Mouse (Mus musculus): Measurements from ENCODE around the gene Nedd8. TPM values are rescaled to one million over a fixed set of nuclear protein-coding genes. Genes with fewer than 3 reads are reported as not detected.

Gene Nedd8
- polyA plus RNA-seq, 1 experiment from 2014 or later, result 573 TPM

- DNase-seq (ENCODE audit: low spot score), result no peak
- H3K27ac ChIP-seq, result peak overlapping the region; percentile 80
- H3K4me1 ChIP-seq, result peaks cover 12% of the 10 kb centered on the region; the same call in 1 of the 2 replicates
- peak overlapping the region; percentile 12; the same call in 1 of the 2 replicates for H3K4me3 ChIP-seq
- H3K9me3 ChIP-seq, result no peaks in the 10 kb centered on the region
- WGBS, result 60% methylated on average over 3 of the region's 3 CpGs
- peaks cover 22% of the 10 kb centered on the region for H3K36me3 ChIP-seq
- H3K27me3 ChIP-seq (ENCODE audit: insufficient read depth, poor library complexity, severe bottlenecking), result no peaks in the 10 kb centered on the region
Measured at GRCm38 (mm10) chr14:55656935-55657334, 15.0 kb downstream of the Nedd8 start.

- no peak overlapping the region for H3K27ac ChIP-seq
- no peaks in the 10 kb centered on the region for H3K4me1 ChIP-seq
- WGBS, result 72% methylated on average over 7 of the region's 7 CpGs
- H3K27me3 ChIP-seq (ENCODE audit: insufficient read depth, poor library complexity, severe bottlenecking), result no peaks in the 10 kb centered on the region
- no peaks in the 10 kb centered on the region for H3K9me3 ChIP-seq
- H3K4me3 ChIP-seq, result no peak overlapping the region
- DNase-seq (ENCODE audit: low spot score), result no peak
- peaks cover 7% of the 10 kb centered on the region for H3K36me3 ChIP-seq
Measured at GRCm38 (mm10) chr14:55651528-55651927, 20.4 kb downstream of the Nedd8 start.

- H3K27ac ChIP-seq, result no peak within 1 kb of the TSS
- WGBS, result 89% methylated on average over 2 of the region's 2 CpGs
- H3K4me3 ChIP-seq, result no peak within 1 kb of the TSS
- no peak for DNase-seq (ENCODE audit: low spot score)
- H3K4me1 ChIP-seq, result peaks cover 7% of the 10 kb centered on the region
- no peaks in the 10 kb centered on the region for H3K27me3 ChIP-seq (ENCODE audit: insufficient read depth, poor library complexity, severe bottlenecking)
- H3K9me3 ChIP-seq, result no peaks in the 10 kb centered on the region
- H3K36me3 ChIP-seq, result peaks cover 17% of the 10 kb centered on the region
Measured at GRCm38 (mm10) chr14:55649884-55650283, 22.0 kb downstream of the Nedd8 start, which contains the start of gene Tssk4. Gene Tssk4, plus strand, starts transcription at chr14:55650184.

- no peak for DNase-seq (ENCODE audit: low spot score)
- 33% methylated on average over 17 of the region's 17 CpGs for WGBS
Measured at GRCm38 (mm10) chr14:55644261-55644888, 27.5 kb downstream of the Nedd8 start.

GRCm38 (mm10) chr14:55643060-55643907, 28.6 kb downstream of the Nedd8 start, which contains the start of gene Tm9sf1:
Gene Tm9sf1, minus strand, starts transcription at chr14:55643806.
- H3K9me3 ChIP-seq, result no peaks in the 10 kb centered on the region
- DNase-seq (ENCODE audit: low spot score), result peak; percentile 94
- peaks cover 52% of the 10 kb centered on the region for H3K36me3 ChIP-seq
- no peaks in the 10 kb centered on the region for H3K27me3 ChIP-seq (ENCODE audit: insufficient read depth, poor library complexity, severe bottlenecking)
- peaks cover 20% of the 10 kb centered on the region for H3K4me1 ChIP-seq
- peak within 1 kb of the TSS; percentile 99 for H3K4me3 ChIP-seq
- H3K27ac ChIP-seq, result peak within 1 kb of the TSS; percentile 100
- under 1% methylated on average over 89 of the region's 89 CpGs for WGBS

More at GRCm38 (mm10) chr14:55644261-55644888, 27.5 kb downstream of the Nedd8 start:
- Histone ChIP-seq H3K4me1 (peaks cover 20% of the 10 kb centered on the region), H3K9me3 (no peaks in the 10 kb centered on the region), H3K4me3 (peak overlapping the region; percentile 99), H3K36me3 (peaks cover 41% of the 10 kb centered on the region), H3K27me3 (ENCODE audit: insufficient read depth, poor library complexity, severe bottlenecking) (no peaks in the 10 kb centered on the region), H3K27ac (peak overlapping the region; percentile 100)

- 24% methylated on average over 8 of the region's 8 CpGs for WGBS
- peaks cover 20% of the 10 kb centered on the region for H3K4me1 ChIP-seq
- peak overlapping the region; percentile 100 for H3K27ac ChIP-seq
- no peaks in the 10 kb centered on the region for H3K9me3 ChIP-seq
- peaks cover 58% of the 10 kb centered on the region for H3K36me3 ChIP-seq
- peak overlapping the region; percentile 99 for H3K4me3 ChIP-seq
- DNase-seq (ENCODE audit: low spot score), result no peak
- no peaks in the 10 kb centered on the region for H3K27me3 ChIP-seq (ENCODE audit: insufficient read depth, poor library complexity, severe bottlenecking)
Measured at GRCm38 (mm10) chr14:55642679-55643059, 29.3 kb downstream of the Nedd8 start.

- Histone ChIP-seq H3K9me3 (no peaks in the 10 kb centered on the region), H3K27me3 (ENCODE audit: insufficient read depth, poor library complexity, severe bottlenecking) (no peaks in the 10 kb centered on the region), H3K27ac (no peak overlapping the region), H3K4me3 (no peak overlapping the region), H3K4me1 (peaks cover 23% of the 10 kb centered on the region), H3K36me3 (peaks cover 63% of the 10 kb centered on the region)
- DNase-seq (ENCODE audit: low spot score), result no peak
- WGBS, result 95% methylated on average over 13 of the region's 13 CpGs
Measured at GRCm38 (mm10) chr14:55641291-55641690, 30.6 kb downstream of the Nedd8 start.

GRCm38 (mm10) chr14:55640816-55641215, 31.1 kb downstream of the Nedd8 start:
- peaks cover 25% of the 10 kb centered on the region for H3K4me1 ChIP-seq
- H3K27me3 ChIP-seq (ENCODE audit: insufficient read depth, poor library complexity, severe bottlenecking), result no peaks in the 10 kb centered on the region
- 94% methylated on average over 14 of the region's 14 CpGs for WGBS
- no peak overlapping the region for H3K27ac ChIP-seq
- no peak overlapping the region for H3K4me3 ChIP-seq
- no peak for DNase-seq (ENCODE audit: low spot score)
- peaks cover 61% of the 10 kb centered on the region for H3K36me3 ChIP-seq
- H3K9me3 ChIP-seq, result no peaks in the 10 kb centered on the region

- peaks cover 74% of the 10 kb centered on the region for H3K36me3 ChIP-seq
- no peak within 1 kb of the TSS for H3K27ac ChIP-seq
- DNase-seq (ENCODE audit: low spot score), result no peak
Measured at GRCm38 (mm10) chr14:55637795-55638194, 34.1 kb downstream of the Nedd8 start, which contains the start of gene Gm49378. Gene Gm49378, minus strand, starts transcription at chr14:55637895.

GRCm38 (mm10) chr14:55635523-55636007, 36.4 kb downstream of the Nedd8 start, which contains the start of gene Ipo4:
Gene Ipo4, minus strand, starts transcription at chr14:55635957.
- peak; percentile 97 for DNase-seq (ENCODE audit: low spot score)
- Histone ChIP-seq H3K4me3 (peak within 1 kb of the TSS; percentile 84), H3K36me3 (peaks cover 84% of the 10 kb centered on the region), H3K27me3 (ENCODE audit: insufficient read depth, poor library complexity, severe bottlenecking) (no peaks in the 10 kb centered on the region), H3K27ac (peak within 1 kb of the TSS; percentile 88), H3K9me3 (no peaks in the 10 kb centered on the region), H3K4me1 (peaks cover 22% of the 10 kb centered on the region)
- WGBS, result 1% methylated on average over 33 of the region's 33 CpGs

More at GRCm38 (mm10) chr14:55637795-55638194, 34.1 kb downstream of the Nedd8 start, which contains the start of gene Gm49378:
- H3K4me3 ChIP-seq, result no peak within 1 kb of the TSS
- H3K27me3 ChIP-seq (ENCODE audit: insufficient read depth, poor library complexity, severe bottlenecking), result no peaks in the 10 kb centered on the region
- H3K9me3 ChIP-seq, result no peaks in the 10 kb centered on the region
- WGBS, result 89% methylated on average over 9 of the region's 9 CpGs
- H3K4me1 ChIP-seq, result peaks cover 27% of the 10 kb centered on the region

- Histone ChIP-seq H3K27ac (peak overlapping the region; percentile 88), H3K36me3 (peaks cover 84% of the 10 kb centered on the region)
- 4% methylated on average over 23 of the region's 23 CpGs for WGBS
Measured at GRCm38 (mm10) chr14:55634874-55635522, 36.9 kb downstream of the Nedd8 start.

GRCm38 (mm10) chr14:55629312-55629711, 42.6 kb downstream of the Nedd8 start:
- peaks cover 6% of the 10 kb centered on the region for H3K4me1 ChIP-seq
- H3K27me3 ChIP-seq (ENCODE audit: insufficient read depth, poor library complexity, severe bottlenecking), result no peaks in the 10 kb centered on the region
- no peaks in the 10 kb centered on the region for H3K9me3 ChIP-seq
- no peak overlapping the region for H3K4me3 ChIP-seq
- H3K36me3 ChIP-seq, result peaks cover 100% of the 10 kb centered on the region
- no peak for DNase-seq (ENCODE audit: low spot score)
- 54% methylated on average over 5 of the region's 5 CpGs for WGBS
- no peak overlapping the region for H3K27ac ChIP-seq

More at GRCm38 (mm10) chr14:55634874-55635522, 36.9 kb downstream of the Nedd8 start:
- H3K4me1 ChIP-seq, result peaks cover 22% of the 10 kb centered on the region
- H3K4me3 ChIP-seq, result peak overlapping the region; percentile 84
- H3K27me3 ChIP-seq (ENCODE audit: insufficient read depth, poor library complexity, severe bottlenecking), result no peaks in the 10 kb centered on the region
- H3K9me3 ChIP-seq, result no peaks in the 10 kb centered on the region
- no peak for DNase-seq (ENCODE audit: low spot score)

Measured in heart, embryonic 10.5 days (tissue).